Comparison of ENCODE assay signal across 9 mouse cellular contexts in the genomic region with DNA sequence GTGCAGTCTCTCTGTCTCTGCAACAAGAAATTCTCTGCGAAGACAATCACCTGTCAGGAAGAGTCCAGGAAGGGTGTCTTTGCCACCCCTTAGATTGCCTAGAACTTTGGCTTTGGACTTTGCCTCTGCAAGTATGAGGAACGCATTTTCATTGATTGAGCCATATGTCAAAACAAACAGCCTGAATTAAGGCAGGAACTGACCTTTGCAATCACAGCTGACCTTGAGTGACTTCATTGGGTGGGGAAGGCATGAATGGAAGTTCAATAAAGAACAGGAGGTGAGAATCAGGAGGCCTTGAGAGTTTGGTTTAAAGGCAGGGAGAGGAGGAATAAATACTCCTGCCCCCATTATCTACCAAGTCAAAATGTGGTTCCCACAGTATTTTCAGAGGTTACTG. TPM values are rescaled to one million over a fixed set of nuclear protein-coding genes. Genes with fewer than 3 reads are reported as not detected.
DNase-seq lines count a peak whose midpoint lies in the region; ATAC-seq lines count a peak whose summit lies in the region.
"Had no signal": no experiment of that assay in that cellular context is flagged by ENCODE, and none has a peak within 500 bp of the region (broad histone marks: within the 10 kb centered on the region; RNA-seq: fewer than 3 reads in every experiment).

No protein-coding gene starts in this region.

- no peaks in the 10 kb centered on the region for H3K27me3 ChIP-seq in hindbrain, embryonic 12.5 days

- no peaks in the 10 kb centered on the region for H3K9me3 ChIP-seq in hindbrain, embryonic 12.5 days (replicated peaks)

- peak overlapping the region; percentile 78 for H3K4me2 ChIP-seq in hindbrain, embryonic 12.5 days (replicated peaks)

- H3K27ac ChIP-seq in hindbrain, embryonic 12.5 days, result no peak overlapping the region

- H3K4me1 ChIP-seq in hindbrain, embryonic 12.5 days, result peaks cover 15% of the 10 kb centered on the region

- 69% methylated on average over 2 of the region's 2 CpGs for WGBS in hindbrain, embryonic 12.5 days

- H3K36me3 ChIP-seq in hindbrain, embryonic 12.5 days, result no peaks in the 10 kb centered on the region

- DNase-seq in adrenal gland, adult (ENCODE audit: inconsistent age in 2 of 2, low spot score in 1 of 2), result peak; percentile 4 to 58
- no peak for DNase-seq in adrenal gland, adult 8-10 months
- DNase-seq in 416B (ENCODE audit: low read depth), result peak; percentile 38
- no peak for DNase-seq in ovary, postnatal 36 days (ENCODE audit: low spot score)
- DNase-seq in urinary bladder, postnatal 4 days (ENCODE audit: low spot score in 2 of 2), result no peak
- DNase-seq in adrenal gland, postnatal 25 days, result no peak
- DNase-seq: thymus, postnatal 14 days had no signal

- no peak for ATAC-seq in hindbrain, embryonic 12.5 days (ENCODE audit: low FRiP score)
- ATAC-seq in megakaryocyte, adult 5-6 weeks (ENCODE audit: poor library complexity, severe bottlenecking), result peak; percentile 4; the same call in 1 of the 2 replicates

- 0 out of 2 replicates have a peak overlapping the region, but pooled peaks have one; percentile 93 for H3K9ac ChIP-seq in hindbrain, embryonic 12.5 days

- H3K4me3 ChIP-seq in hindbrain, embryonic 12.5 days, result no peak overlapping the region

RNA-seq across cellular contexts. Expression of gene Cers6, which starts 0.8 kb away (rescaled TPM):
- 1 to 10 TPM; 4.8 to 8.8 (median 5.7) TPM for total RNA-seq in adrenal gland, adult 8-10 months (2022)
- 61.2 and 80.7 TPM in 2 replicates for polyA plus RNA-seq in hindbrain, embryonic 12.5 days (2016; fragmentation: Nextera tagmentation; extraction: Ambion mirVana)
- 133 and 146 TPM in 2 replicates for total RNA-seq in megakaryocyte, adult 5-6 weeks (2015)
- 64.6 and 82.4 TPM in 2 replicates for total RNA-seq in megakaryocyte, adult 5-6 weeks (2017)
- 6.2 and 7.4 TPM in 2 replicates for total RNA-seq in adrenal gland, postnatal 25 days (2021)

Comparison
In these comparisons a context has a peak if more than half of its experiments do, and no peak if none do; other contexts are left out.
1. DNase-seq: peak in adrenal gland, adult (2 of 2) and 416B (single experiment); none in adrenal gland, adult 8-10 months (single experiment), ovary, postnatal 36 days (single experiment), urinary bladder, postnatal 4 days (0 of 2) and adrenal gland, postnatal 25 days (single experiment).